In genomic region chr4:137301635-137302034, GRCm38 (mm10) we compare ENCODE assay signal across 16 mouse cellular contexts. TPM values are rescaled to one million over a fixed set of nuclear protein-coding genes. Genes with fewer than 3 reads are reported as not detected.
DNase-seq lines count a peak whose midpoint lies in the region; ATAC-seq lines count a peak whose summit lies in the region.
"Had no signal": no experiment of that assay in that cellular context is flagged by ENCODE, and none has a peak within 500 bp of the region (broad histone marks: within the 10 kb centered on the region; RNA-seq: fewer than 3 reads in every experiment).

No protein-coding gene starts in this region.

- ATAC-seq in forebrain, embryonic 11.5 days (replicated peaks; ENCODE audit: low FRiP score): no peak
- peak; percentile 83 for ATAC-seq in forebrain, embryonic 14.5 days
- peak; percentile 63 for ATAC-seq in limb, embryonic 13.5 days (ENCODE audit: low FRiP score, low read depth)

- no peak for DNase-seq in forebrain, embryonic 10.5 days (ENCODE audit: extremely low spot score, low spot score)
- DNase-seq in forebrain, embryonic 11.5 days (ENCODE audit: low spot score): no peak
- peak; percentile 80 for DNase-seq in left cerebral cortex, postnatal 4 days
- DNase-seq in left cerebral cortex, adult 18-20 months (ENCODE audit: low spot score in 2 of 2): no peak
- DNase-seq in forebrain, embryonic 14.5 days (ENCODE audit: low spot score): peak; percentile 76
- DNase-seq in thymus, postnatal 0 days (ENCODE audit: low spot score): no peak
- no peak for DNase-seq in testis, postnatal 14 days (ENCODE audit: low spot score)
- DNase-seq: B cell, adult 2 months; gastrocnemius, postnatal 10 days; kidney, adult 2 months; layer of hippocampus, postnatal 36 days; right cerebral cortex, postnatal 14 days; thymus, postnatal 4 days had no signal

- no peaks in the 10 kb centered on the region for H3K27me3 ChIP-seq in forebrain, embryonic 10.5 days (ENCODE audit: poor library complexity, severe bottlenecking)
- no peaks in the 10 kb centered on the region for H3K27me3 ChIP-seq in forebrain, embryonic 11.5 days (ENCODE audit: control insufficient read depth, insufficient read depth, low read length)
- H3K27me3 ChIP-seq in forebrain, embryonic 14.5 days (replicated peaks; ENCODE audit: control insufficient read depth, insufficient read depth, low read length): no peaks in the 10 kb centered on the region
- H3K27me3 ChIP-seq in limb, embryonic 13.5 days: no peaks in the 10 kb centered on the region

- no peak overlapping the region for H3K4me2 ChIP-seq in forebrain, embryonic 11.5 days (ENCODE audit: low read depth, low read length, severe bottlenecking)
- H3K4me2 ChIP-seq in forebrain, embryonic 14.5 days (ENCODE audit: low read length): no peak overlapping the region
- H3K4me2 ChIP-seq in limb, embryonic 13.5 days (replicated peaks): no peak overlapping the region

- no peaks in the 10 kb centered on the region; the same call in 1 of the 2 replicates for H3K36me3 ChIP-seq in forebrain, embryonic 10.5 days (replicated peaks)
- no peaks in the 10 kb centered on the region for H3K36me3 ChIP-seq in forebrain, embryonic 11.5 days (ENCODE audit: control insufficient read depth, insufficient read depth, low read length)
- no peaks in the 10 kb centered on the region for H3K36me3 ChIP-seq in forebrain, embryonic 14.5 days (ENCODE audit: control insufficient read depth, insufficient read depth, low read length)
- H3K36me3 ChIP-seq in limb, embryonic 13.5 days: peaks cover 10% of the 10 kb centered on the region; the same call in 1 of the 2 replicates

- H3K4me1 ChIP-seq in forebrain, embryonic 10.5 days: peaks cover 29% of the 10 kb centered on the region
- 0 out of 2 replicates have a peak, but pooled peaks cover 2% of the 10 kb centered on the region for H3K4me1 ChIP-seq in forebrain, embryonic 11.5 days (replicated peaks; ENCODE audit: control insufficient read depth, insufficient read depth, low read length)
- peaks cover 8% of the 10 kb centered on the region for H3K4me1 ChIP-seq in forebrain, embryonic 14.5 days (ENCODE audit: control insufficient read depth, insufficient read depth, low read length)
- peaks cover 36% of the 10 kb centered on the region for H3K4me1 ChIP-seq in limb, embryonic 13.5 days

- peak overlapping the region; percentile 0; the same call in 1 of the 2 replicates for H3K27ac ChIP-seq in forebrain, embryonic 10.5 days
- H3K27ac ChIP-seq in forebrain, embryonic 11.5 days (ENCODE audit: low read depth, low read length): no peak overlapping the region
- H3K27ac ChIP-seq in forebrain, embryonic 14.5 days (ENCODE audit: low read depth, low read length): 0 out of 2 replicates have a peak overlapping the region, but pooled peaks have one; percentile 1
- H3K27ac ChIP-seq in limb, embryonic 13.5 days: peak overlapping the region; percentile 22; the same call in 1 of the 2 replicates
- H3K27ac ChIP-seq: liver, embryonic 14.5 days had no signal

- no peak overlapping the region for H3K4me3 ChIP-seq in forebrain, embryonic 10.5 days
- no peak overlapping the region for H3K4me3 ChIP-seq in forebrain, embryonic 11.5 days (ENCODE audit: low read depth, low read length)
- no peak overlapping the region for H3K4me3 ChIP-seq in forebrain, embryonic 14.5 days (ENCODE audit: low read depth, low read length)
- H3K4me3 ChIP-seq in limb, embryonic 13.5 days: no peak overlapping the region

- no peaks in the 10 kb centered on the region for H3K9me3 ChIP-seq in forebrain, embryonic 10.5 days
- H3K9me3 ChIP-seq in forebrain, embryonic 11.5 days (ENCODE audit: control insufficient read depth, low read length): no peaks in the 10 kb centered on the region
- H3K9me3 ChIP-seq in forebrain, embryonic 14.5 days (replicated peaks; ENCODE audit: control insufficient read depth, low read length): no peaks in the 10 kb centered on the region
- no peaks in the 10 kb centered on the region for H3K9me3 ChIP-seq in limb, embryonic 13.5 days

- no peak overlapping the region for H3K9ac ChIP-seq in forebrain, embryonic 11.5 days (ENCODE audit: low read length)
- H3K9ac ChIP-seq in forebrain, embryonic 14.5 days (ENCODE audit: low read length): no peak overlapping the region
- no peak overlapping the region for H3K9ac ChIP-seq in limb, embryonic 13.5 days
- H3K9ac ChIP-seq: liver, embryonic 14.5 days had no signal

- intact Hi-C loops in left cerebral cortex, postnatal 4 days (cut with DNase I): loop anchor here (10.0 kb wide), 1 partner anchor 407 kb away; the partner anchor contains the start of genes C1qa and C1qc

- WGBS in forebrain, embryonic 10.5 days: 56% methylated on average over 16 of the region's 16 CpGs
- WGBS in forebrain, embryonic 11.5 days: 50% methylated on average over 16 of the region's 16 CpGs
- 16% methylated on average over 15 of the region's 16 CpGs for WGBS in forebrain, embryonic 14.5 days
- 52% methylated on average over 16 of the region's 16 CpGs for WGBS in limb, embryonic 13.5 days

RNA-seq across cellular contexts. Expression of gene Wnt4, which starts 24.3 kb away (rescaled TPM):
- 0.81 and 0.84 TPM in 2 replicates for polyA plus RNA-seq in forebrain, embryonic 10.5 days (2016; fragmentation: Nextera tagmentation; extraction: Ambion mirVana)
- polyA plus RNA-seq in forebrain, embryonic 11.5 days (2014; fragmentation: Nextera tagmentation; extraction: Ambion mirVana): 1.5 and 1.9 TPM in 2 replicates
- 1 to 10 TPM; 7.5 to 7.7 TPM for total RNA-seq in left cerebral cortex, postnatal 4 days (2021)
- 10 to 100 TPM; 11.0 to 12.6 TPM for total RNA-seq in left cerebral cortex, adult 18-20 months (2021)
- polyA plus RNA-seq in forebrain, embryonic 14.5 days (2014; fragmentation: Nextera tagmentation; extraction: Ambion mirVana): 0.80 and 1.4 TPM in 2 replicates
- 5.1 and 5.3 TPM in 2 replicates for polyA plus RNA-seq in limb, embryonic 13.5 days (2015; fragmentation: Nextera tagmentation; extraction: Ambion mirVana)
- 8.5 and 11.7 TPM in 2 replicates for polyA plus RNA-seq in thymus, postnatal 0 days (2015; fragmentation: Nextera tagmentation; extraction: Ambion mirVana)
- total RNA-seq: common myeloid progenitor, adult 5-6 weeks had no signal

RNA-seq across cellular contexts. Expression of gene Cdc42, which starts 55.9 kb away (rescaled TPM):
- polyA plus RNA-seq in forebrain, embryonic 10.5 days (2016; fragmentation: Nextera tagmentation; extraction: Ambion mirVana): 567 and 573 TPM in 2 replicates
- 623 and 626 TPM in 2 replicates for polyA plus RNA-seq in forebrain, embryonic 11.5 days (2014; fragmentation: Nextera tagmentation; extraction: Ambion mirVana)
- 100 to 1,000 TPM; 568 to 579 TPM for total RNA-seq in left cerebral cortex, postnatal 4 days (2021)
- total RNA-seq in left cerebral cortex, adult 18-20 months (2021): 100 to 1,000 TPM; 307 to 330 TPM
- 928 and 953 TPM in 2 replicates for polyA plus RNA-seq in forebrain, embryonic 14.5 days (2014; fragmentation: Nextera tagmentation; extraction: Ambion mirVana)
- polyA plus RNA-seq in limb, embryonic 13.5 days (2015; fragmentation: Nextera tagmentation; extraction: Ambion mirVana): 748 and 758 TPM in 2 replicates
- polyA plus RNA-seq in thymus, postnatal 0 days (2015; fragmentation: Nextera tagmentation; extraction: Ambion mirVana): 536 and 561 TPM in 2 replicates

Comparison
In these comparisons a context has a peak if more than half of its experiments do, and no peak if none do; other contexts are left out.
1. DNase-seq: peak in left cerebral cortex, postnatal 4 days (single experiment) and forebrain, embryonic 14.5 days (single experiment); none in forebrain, embryonic 10.5 days (single experiment), forebrain, embryonic 11.5 days (single experiment), left cerebral cortex, adult 18-20 months (0 of 2), thymus, postnatal 0 days (single experiment) and testis, postnatal 14 days (single experiment).